Mouse (Mus musculus): ENCODE results near the gene Cnot9. TPM values are rescaled to one million over a fixed set of nuclear protein-coding genes. Genes with fewer than 3 reads are reported as not detected.
A peak's percentile ranks its signal among the peaks of the same experiment; 100 is the strongest.
"Not testable (repeated sequence)": the region's sequence is repeated elsewhere in the genome, so short reads cannot be mapped to it uniquely, and the experiment has no call there.

Gene Cnot9
- 51.5 and 52.1 TPM in 2 replicates for polyA plus RNA-seq (2015; fragmentation: Nextera tagmentation; extraction: Ambion mirVana)

GRCm38 (mm10) chr1:74505721-74506464 lies at the start of gene Cnot9:
TSS of gene Cnot9 (plus strand) at chr1:74506058.
- peak; percentile 99 for ATAC-seq
- Histone ChIP-seq H3K36me3 (ENCODE audit: control insufficient read depth, insufficient read depth, low read length) (no peaks in the 10 kb centered on the region), H3K4me1 (ENCODE audit: control insufficient read depth, insufficient read depth, low read length) (peaks cover 9% of the 10 kb centered on the region), H3K4me3 (ENCODE audit: low read length) (peak within 1 kb of the TSS; percentile 69), H3K27ac (ENCODE audit: low read length) (peak within 1 kb of the TSS; percentile 81), H3K4me2 (ENCODE audit: low read depth, low read length) (peak within 1 kb of the TSS; percentile 89), H3K27me3 (replicated peaks; ENCODE audit: control insufficient read depth, insufficient read depth, low read length) (no peaks in the 10 kb centered on the region), H3K9ac (ENCODE audit: low read depth, low read length) (peak within 1 kb of the TSS; percentile 89), H3K9me3 (ENCODE audit: control insufficient read depth, low read length) (no peaks in the 10 kb centered on the region)
- under 1% methylated on average over 64 of the region's 64 CpGs for WGBS

GRCm38 (mm10) chr1:74460273-74460672 lies 45.6 kb upstream of the Cnot9 start:
- no peak for ATAC-seq
- H3K4me2 ChIP-seq (ENCODE audit: low read depth, low read length) = no peak overlapping the region
- H3K9me3 ChIP-seq (ENCODE audit: control insufficient read depth, low read length) = no peaks in the 10 kb centered on the region
- no peak overlapping the region for H3K9ac ChIP-seq (ENCODE audit: low read depth, low read length)
- H3K27ac ChIP-seq (ENCODE audit: low read length) = no peak overlapping the region
- H3K4me3 ChIP-seq (ENCODE audit: low read length) = no peak overlapping the region
- 70% methylated on average over 2 of the region's 2 CpGs for WGBS
- H3K4me1 ChIP-seq (ENCODE audit: control insufficient read depth, insufficient read depth, low read length) = no peaks in the 10 kb centered on the region
- no peaks in the 10 kb centered on the region for H3K36me3 ChIP-seq (ENCODE audit: control insufficient read depth, insufficient read depth, low read length)
- no peaks in the 10 kb centered on the region for H3K27me3 ChIP-seq (replicated peaks; ENCODE audit: control insufficient read depth, insufficient read depth, low read length)

- H3K9ac ChIP-seq (ENCODE audit: low read depth, low read length) = no peak overlapping the region
- no peaks in the 10 kb centered on the region for H3K9me3 ChIP-seq (ENCODE audit: control insufficient read depth, low read length)
- H3K4me3 ChIP-seq (ENCODE audit: low read length) = no peak overlapping the region
- H3K27me3 ChIP-seq (replicated peaks; ENCODE audit: control insufficient read depth, insufficient read depth, low read length) = no peaks in the 10 kb centered on the region
- H3K4me2 ChIP-seq (ENCODE audit: low read depth, low read length) = no peak overlapping the region
- H3K4me1 ChIP-seq (ENCODE audit: control insufficient read depth, insufficient read depth, low read length) = no peaks in the 10 kb centered on the region
- H3K36me3 ChIP-seq (ENCODE audit: control insufficient read depth, insufficient read depth, low read length) = peaks cover 4% of the 10 kb centered on the region; the same call in 1 of the 2 replicates
- no peak overlapping the region for H3K27ac ChIP-seq (ENCODE audit: low read length)
- ATAC-seq = no peak
- WGBS = 97% methylated on average over 5 of the region's 5 CpGs
Observed at GRCm38 (mm10) chr1:74485792-74486191, 20.1 kb upstream of the Cnot9 start.

- no peak overlapping the region for H3K27ac ChIP-seq (ENCODE audit: low read length)
- H3K4me3 ChIP-seq (ENCODE audit: low read length) = no peak overlapping the region
- H3K4me1 ChIP-seq (ENCODE audit: control insufficient read depth, insufficient read depth, low read length) = no peaks in the 10 kb centered on the region; the same call in 1 of the 2 replicates
- no peak overlapping the region for H3K4me2 ChIP-seq (ENCODE audit: low read depth, low read length)
- WGBS = 84% methylated on average over 1 of the region's 1 CpGs
- no peaks in the 10 kb centered on the region for H3K36me3 ChIP-seq (ENCODE audit: control insufficient read depth, insufficient read depth, low read length)
- no peaks in the 10 kb centered on the region for H3K9me3 ChIP-seq (ENCODE audit: control insufficient read depth, low read length)
- no peak for ATAC-seq
- H3K27me3 ChIP-seq (replicated peaks; ENCODE audit: control insufficient read depth, insufficient read depth, low read length) = no peaks in the 10 kb centered on the region
- no peak overlapping the region for H3K9ac ChIP-seq (ENCODE audit: low read depth, low read length)
Observed at GRCm38 (mm10) chr1:74501106-74501505, 4.8 kb upstream of the Cnot9 start.

GRCm38 (mm10) chr1:74505393-74505720 lies 501 bp upstream of the Cnot9 start:
- Histone ChIP-seq H3K9ac (ENCODE audit: low read depth, low read length) (peak overlapping the region; percentile 82), H3K27ac (ENCODE audit: low read length) (peak overlapping the region; percentile 63), H3K9me3 (ENCODE audit: control insufficient read depth, low read length) (no peaks in the 10 kb centered on the region), H3K27me3 (replicated peaks; ENCODE audit: control insufficient read depth, insufficient read depth, low read length) (no peaks in the 10 kb centered on the region), H3K4me3 (ENCODE audit: low read length) (peak overlapping the region; percentile 69), H3K4me2 (ENCODE audit: low read depth, low read length) (peak overlapping the region; percentile 81), H3K36me3 (ENCODE audit: control insufficient read depth, insufficient read depth, low read length) (no peaks in the 10 kb centered on the region), H3K4me1 (ENCODE audit: control insufficient read depth, insufficient read depth, low read length) (peaks cover 9% of the 10 kb centered on the region)
- ATAC-seq = peak; percentile 71
- WGBS = under 1% methylated on average over 22 of the region's 22 CpGs

- ATAC-seq = peak; percentile 22
Observed at GRCm38 (mm10) chr1:74506471-74506881, 618 bp downstream of the Cnot9 start.

DNA sequence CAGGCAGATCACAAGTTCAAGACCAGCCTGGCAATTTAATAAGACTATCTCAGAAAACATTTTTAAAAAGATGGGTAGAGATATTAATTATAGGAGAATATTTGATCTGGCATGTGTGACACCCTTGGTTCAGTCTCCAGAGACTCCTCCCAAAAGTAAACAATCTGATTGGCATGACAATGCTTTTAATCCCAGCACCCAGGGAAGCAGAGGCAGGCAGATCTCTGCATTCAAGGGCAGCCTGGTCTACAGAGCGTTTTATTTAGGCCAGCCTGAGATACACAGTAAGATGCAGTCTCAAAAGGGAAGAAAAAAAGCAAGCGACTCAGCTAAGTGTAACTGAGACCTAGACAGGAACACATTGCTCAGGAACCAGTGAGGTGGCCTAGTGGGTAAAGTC lies 1.9 kb downstream of the Cnot9 start:
- ATAC-seq = no peak
- WGBS = 84% methylated on average over 2 of the region's 2 CpGs
- Histone ChIP-seq H3K27me3 (replicated peaks; ENCODE audit: control insufficient read depth, insufficient read depth, low read length) (no peaks in the 10 kb centered on the region), H3K36me3 (ENCODE audit: control insufficient read depth, insufficient read depth, low read length) (no peaks in the 10 kb centered on the region), H3K9me3 (ENCODE audit: control insufficient read depth, low read length) (no peaks in the 10 kb centered on the region), H3K9ac (ENCODE audit: low read depth, low read length) (no peak overlapping the region; the same call in 1 of the 2 replicates), H3K27ac (ENCODE audit: low read length) (no peak overlapping the region), H3K4me1 (ENCODE audit: control insufficient read depth, insufficient read depth, low read length) (peaks cover 9% of the 10 kb centered on the region), H3K4me2 (ENCODE audit: low read depth, low read length) (peak overlapping the region; percentile 89), H3K4me3 (ENCODE audit: low read length) (peak overlapping the region; percentile 69; the same call in 1 of the 2 replicates)

More at GRCm38 (mm10) chr1:74506471-74506881, 618 bp downstream of the Cnot9 start:
- WGBS = under 1% methylated on average over 33 of the region's 34 CpGs
- peak overlapping the region; percentile 89 for H3K4me2 ChIP-seq (ENCODE audit: low read depth, low read length)
- H3K4me3 ChIP-seq (ENCODE audit: low read length) = peak overlapping the region; percentile 69
- H3K9ac ChIP-seq (ENCODE audit: low read depth, low read length) = peak overlapping the region; percentile 89
- peaks cover 9% of the 10 kb centered on the region for H3K4me1 ChIP-seq (ENCODE audit: control insufficient read depth, insufficient read depth, low read length)
- no peaks in the 10 kb centered on the region for H3K9me3 ChIP-seq (ENCODE audit: control insufficient read depth, low read length)
- peak overlapping the region; percentile 81 for H3K27ac ChIP-seq (ENCODE audit: low read length)
- no peaks in the 10 kb centered on the region for H3K27me3 ChIP-seq (replicated peaks; ENCODE audit: control insufficient read depth, insufficient read depth, low read length)
- H3K36me3 ChIP-seq (ENCODE audit: control insufficient read depth, insufficient read depth, low read length) = no peaks in the 10 kb centered on the region

- WGBS = 79% methylated on average over 5 of the region's 5 CpGs
- peaks cover 9% of the 10 kb centered on the region for H3K4me1 ChIP-seq (ENCODE audit: control insufficient read depth, insufficient read depth, low read length)
- no peak overlapping the region for H3K27ac ChIP-seq (ENCODE audit: low read length)
- H3K9ac ChIP-seq (ENCODE audit: low read depth, low read length) = no peak overlapping the region
- H3K9me3 ChIP-seq (ENCODE audit: control insufficient read depth, low read length) = no peaks in the 10 kb centered on the region
- no peak overlapping the region for H3K4me3 ChIP-seq (ENCODE audit: low read length)
- no peak overlapping the region for H3K4me2 ChIP-seq (ENCODE audit: low read depth, low read length)
- no peak for ATAC-seq
- no peaks in the 10 kb centered on the region for H3K36me3 ChIP-seq (ENCODE audit: control insufficient read depth, insufficient read depth, low read length)
- H3K27me3 ChIP-seq (replicated peaks; ENCODE audit: control insufficient read depth, insufficient read depth, low read length) = no peaks in the 10 kb centered on the region
Observed at GRCm38 (mm10) chr1:74511306-74511705, 5.4 kb downstream of the Cnot9 start.

DNA sequence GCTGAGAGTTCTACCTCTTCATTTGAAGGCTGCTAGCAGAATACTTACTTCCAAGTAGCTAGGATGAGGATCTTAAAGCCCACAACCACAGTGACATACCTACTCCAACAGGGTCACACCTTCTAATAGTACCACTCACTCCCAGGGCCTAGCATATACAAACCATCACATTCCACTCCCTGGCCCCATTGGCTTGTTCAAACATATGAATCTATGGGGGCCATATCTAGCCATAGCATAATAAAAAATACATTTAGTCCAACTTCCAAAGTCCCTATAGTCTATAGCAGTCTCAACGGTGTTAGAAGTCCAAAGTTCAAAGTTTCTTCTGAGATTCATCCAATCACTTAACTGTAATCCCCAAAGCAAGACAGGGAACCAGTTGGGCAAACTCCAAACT lies 7.1 kb downstream of the Cnot9 start:
- H3K27ac ChIP-seq (ENCODE audit: low read length); H3K4me3 ChIP-seq (ENCODE audit: low read length); H3K9me3 ChIP-seq (ENCODE audit: control insufficient read depth, low read length); H3K4me2 ChIP-seq (ENCODE audit: low read depth, low read length); H3K27me3 ChIP-seq (replicated peaks; ENCODE audit: control insufficient read depth, insufficient read depth, low read length); H3K36me3 ChIP-seq (ENCODE audit: control insufficient read depth, insufficient read depth, low read length); H3K4me1 ChIP-seq (ENCODE audit: control insufficient read depth, insufficient read depth, low read length); H3K9ac ChIP-seq (ENCODE audit: low read depth, low read length): not testable (repeated sequence)
- WGBS = 70% methylated on average over 1 of the region's 1 CpGs
- ATAC-seq = peak; percentile 61
